Mouse (Mus musculus): ENCODE measurements around the gene Nmnat3.

The Nmnat3 gene

GRCm38 (mm10) chr9:98361047-98361446, 73.8 kb downstream of the Nmnat3 start:
- no peak for DNase-seq (ENCODE audit: low spot score in 2 of 2)

- DNase-seq (ENCODE audit: low spot score in 2 of 2): no peak
These were observed 78.8 kb downstream of the Nmnat3 start for GRCm38 (mm10) chr9:98366075-98366474.

DNA sequence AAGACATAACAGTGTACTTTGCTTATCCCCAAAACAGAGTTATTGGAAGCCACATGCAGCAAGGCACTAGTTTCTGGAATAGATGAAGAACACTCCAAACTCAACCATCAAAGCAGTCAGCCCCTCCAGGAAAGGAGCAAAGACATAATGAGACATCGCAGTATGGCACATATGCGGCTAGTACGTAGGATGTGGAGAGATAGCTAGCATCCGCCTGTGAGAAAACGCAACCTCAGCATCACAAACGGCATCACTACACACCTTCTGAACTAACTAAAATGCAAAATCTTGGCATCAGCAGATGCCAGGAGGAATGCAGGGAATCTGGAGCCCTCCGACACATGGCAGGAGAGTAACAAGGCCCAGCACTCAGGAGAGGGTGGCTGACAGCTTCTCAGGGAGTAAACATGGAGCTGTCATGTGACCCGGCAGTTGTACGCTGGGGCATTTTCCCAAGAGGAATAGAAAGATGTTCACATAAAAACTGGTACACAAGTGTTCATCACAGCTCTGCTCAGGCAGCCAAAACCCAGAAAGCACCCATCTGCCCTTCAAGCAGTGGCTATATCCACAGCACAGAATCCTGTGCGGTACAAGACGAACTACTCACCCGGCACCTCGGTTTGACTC, 80.2 kb downstream of the Nmnat3 start:
- DNase-seq (ENCODE audit: low spot score in 2 of 2): no peak

GRCm38 (mm10) chr9:98369707-98370106, 82.5 kb downstream of the Nmnat3 start:
- no peak for DNase-seq (ENCODE audit: low spot score in 2 of 2)

DNA sequence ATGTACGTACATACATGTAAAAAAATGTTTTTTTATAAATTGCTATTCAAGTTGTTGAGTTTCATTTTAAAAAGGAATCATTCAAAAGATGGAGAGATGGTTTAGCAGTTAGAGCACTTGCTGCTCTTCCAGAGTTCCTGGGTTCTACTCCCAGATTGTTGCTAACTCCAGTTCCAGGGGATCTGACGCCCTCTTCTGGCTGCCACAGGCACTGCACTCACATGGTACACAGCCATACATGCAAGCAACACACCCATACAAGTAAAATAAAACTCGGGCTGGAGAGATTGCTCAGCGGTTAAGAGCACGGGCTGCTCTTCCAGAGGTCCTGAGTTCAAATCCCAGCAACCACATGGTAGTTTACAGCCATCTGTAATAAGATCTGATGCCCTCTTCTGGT, 86.1 kb downstream of the Nmnat3 start:
- no peak for DNase-seq (ENCODE audit: low spot score in 2 of 2)

- DNase-seq (ENCODE audit: low spot score in 2 of 2): no peak
These were observed 87.7 kb downstream of the Nmnat3 start for GRCm38 (mm10) chr9:98374897-98375296.

DNA sequence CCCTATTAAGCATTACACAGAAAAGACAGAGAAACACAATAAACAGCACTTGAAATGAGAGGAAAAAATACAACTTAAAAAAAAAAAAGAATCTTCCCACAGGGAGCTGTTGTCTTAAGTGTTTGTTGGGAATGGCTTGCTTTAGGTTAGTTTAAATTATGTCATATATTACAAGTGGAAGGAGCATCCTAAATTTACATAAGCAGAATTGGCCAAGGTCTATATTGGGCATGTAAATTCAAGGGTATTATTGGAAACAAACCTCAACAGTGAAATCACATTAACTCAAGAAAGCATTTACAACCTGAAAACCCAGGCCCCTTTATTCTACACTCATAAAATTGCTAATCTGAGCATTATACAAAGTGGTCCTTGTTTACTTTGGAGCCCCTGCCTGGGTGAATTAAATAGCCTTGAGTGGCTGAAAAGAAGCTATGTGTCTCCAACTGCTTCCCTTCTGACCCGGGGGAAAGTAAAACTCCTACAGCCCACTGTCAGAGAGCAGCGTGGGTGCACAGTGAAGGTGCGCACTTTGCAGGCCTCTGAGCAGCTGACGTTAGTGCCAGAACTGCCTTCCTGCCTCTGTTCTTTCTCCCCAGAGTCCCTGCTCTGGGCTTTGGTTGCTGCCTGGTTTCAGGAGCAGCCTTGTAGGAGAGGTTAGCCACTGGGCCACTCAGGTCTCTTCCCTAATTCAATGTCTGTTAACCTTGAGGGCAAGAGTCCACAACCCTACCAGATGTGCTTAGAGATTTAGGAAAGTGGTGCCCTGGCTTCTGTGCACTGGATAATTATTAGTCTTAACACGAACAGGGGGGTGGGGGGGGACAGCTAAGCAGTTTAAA, 88.3 kb downstream of the Nmnat3 start:
- DNase-seq (ENCODE audit: low spot score in 2 of 2): no peak

- DNase-seq (ENCODE audit: low spot score in 2 of 2): no peak
These were observed 92.5 kb downstream of the Nmnat3 start for GRCm38 (mm10) chr9:98379736-98380135.

- DNase-seq (ENCODE audit: low spot score in 2 of 2): no peak
These were observed 93.4 kb downstream of the Nmnat3 start for GRCm38 (mm10) chr9:98380593-98380992.

GRCm38 (mm10) chr9:98387741-98388632, 100.8 kb downstream of the Nmnat3 start:
- DNase-seq (ENCODE audit: low spot score in 2 of 2): no peak

- no peak for DNase-seq (ENCODE audit: low spot score in 2 of 2)
These were observed 101.4 kb downstream of the Nmnat3 start for GRCm38 (mm10) chr9:98388633-98388965.

GRCm38 (mm10) chr9:98393496-98393895, 106.3 kb downstream of the Nmnat3 start:
- no peak for DNase-seq (ENCODE audit: low spot score in 2 of 2)

DNA sequence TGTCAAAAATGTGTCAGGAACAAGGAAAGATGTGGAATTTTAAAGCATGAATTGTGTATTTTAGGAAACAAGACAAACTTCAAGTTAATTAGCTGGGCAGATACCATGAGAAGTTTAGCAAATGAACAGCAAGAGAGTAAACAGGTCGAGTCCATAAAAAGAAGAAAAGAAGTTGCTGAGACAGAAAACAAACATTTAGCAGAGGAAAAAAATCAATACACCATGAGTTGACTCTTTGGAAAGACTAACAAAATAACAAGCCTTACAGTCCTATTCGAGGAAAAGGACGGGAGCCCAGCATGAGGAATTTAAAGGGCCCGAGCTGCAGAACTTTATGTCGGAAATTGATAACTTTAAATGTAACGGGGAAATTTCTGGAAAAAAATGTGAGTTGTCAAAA, 110.0 kb downstream of the Nmnat3 start:
- DNase-seq (ENCODE audit: low spot score in 2 of 2): no peak

- no peak for DNase-seq (ENCODE audit: low spot score in 2 of 2)
These were observed 110.6 kb downstream of the Nmnat3 start for GRCm38 (mm10) chr9:98397866-98398265.

DNA sequence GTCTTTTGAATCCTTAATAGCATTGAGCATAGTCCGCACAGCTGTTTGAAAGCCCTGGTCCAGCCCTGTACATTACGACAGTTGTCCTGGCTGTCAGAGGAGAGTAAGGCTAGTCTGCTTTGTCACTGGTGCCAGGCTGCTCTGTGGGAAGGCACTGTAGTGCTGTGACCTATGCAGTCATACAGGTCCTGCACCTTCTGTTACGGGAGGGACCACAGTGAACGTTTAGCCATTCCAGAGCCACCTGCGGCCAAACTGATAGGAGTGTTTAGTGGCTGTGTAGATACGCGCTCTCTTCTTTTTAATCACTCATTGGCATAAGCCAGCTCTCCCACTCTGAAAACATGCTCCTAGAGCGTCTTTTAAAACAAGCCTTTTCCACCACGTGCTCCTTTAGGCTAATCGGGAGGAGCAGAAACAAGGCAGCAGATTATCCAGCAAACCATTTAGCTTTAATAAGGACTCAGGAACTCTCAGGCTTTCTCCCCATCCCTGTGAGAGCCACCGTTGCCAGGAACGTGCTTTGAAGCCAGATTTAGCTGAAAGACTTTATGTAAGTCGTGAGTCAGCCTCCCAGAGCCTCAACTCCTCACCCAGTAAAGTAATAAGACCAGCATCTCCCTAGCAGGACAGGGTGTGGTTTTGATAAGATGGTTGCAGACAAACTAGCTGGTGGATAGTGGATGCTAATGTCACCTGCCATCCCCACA, 113.1 kb downstream of the Nmnat3 start:
- DNase-seq (ENCODE audit: low spot score in 2 of 2): no peak

GRCm38 (mm10) chr9:98401611-98402010, 114.4 kb downstream of the Nmnat3 start:
- DNase-seq (ENCODE audit: low spot score in 2 of 2): no peak

DNA sequence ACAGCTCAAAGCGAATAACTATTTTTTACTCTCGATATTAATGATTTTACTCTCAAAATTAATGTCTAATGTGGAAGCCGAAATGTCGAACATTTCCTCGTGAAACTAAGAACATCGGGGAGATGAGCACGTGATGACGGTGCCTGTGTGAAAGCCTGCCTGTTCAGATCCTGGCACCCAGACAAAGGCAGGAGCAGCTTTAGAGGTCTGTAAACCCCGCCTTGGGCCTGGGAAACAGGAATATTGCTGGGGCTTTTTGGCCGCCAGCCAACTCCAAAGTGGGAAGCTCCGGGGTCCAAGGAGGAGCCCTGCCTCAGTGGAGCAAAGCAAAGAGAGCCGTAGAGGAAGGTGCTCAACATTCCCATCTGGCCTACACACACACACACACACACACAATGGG, 120.5 kb downstream of the Nmnat3 start:
- DNase-seq (ENCODE audit: low spot score in 2 of 2): no peak

GRCm38 (mm10) chr9:98409137-98409536, 121.9 kb downstream of the Nmnat3 start:
- DNase-seq (ENCODE audit: low spot score in 2 of 2): peak; percentile 50 to 78

DNA sequence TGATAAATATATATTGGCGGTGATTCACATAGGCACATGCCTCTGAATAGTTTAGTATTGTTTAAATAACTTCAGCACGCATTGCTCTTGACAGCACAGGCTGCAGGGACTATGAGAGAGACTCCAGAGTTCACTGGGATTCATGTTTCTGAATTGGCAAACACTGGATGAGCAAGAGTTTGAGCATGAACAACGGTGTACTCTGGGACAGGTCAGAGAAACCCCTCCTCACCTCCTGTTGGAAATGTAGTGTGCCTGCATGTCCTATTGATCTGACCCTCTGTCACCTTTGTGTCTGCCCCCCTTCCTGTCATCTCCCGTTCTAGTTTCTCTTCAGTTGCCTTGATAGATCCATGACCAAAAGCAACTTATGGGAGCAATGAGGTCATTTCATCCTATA, 128.2 kb downstream of the Nmnat3 start:
- no peak for DNase-seq (ENCODE audit: low spot score in 2 of 2)

DNA sequence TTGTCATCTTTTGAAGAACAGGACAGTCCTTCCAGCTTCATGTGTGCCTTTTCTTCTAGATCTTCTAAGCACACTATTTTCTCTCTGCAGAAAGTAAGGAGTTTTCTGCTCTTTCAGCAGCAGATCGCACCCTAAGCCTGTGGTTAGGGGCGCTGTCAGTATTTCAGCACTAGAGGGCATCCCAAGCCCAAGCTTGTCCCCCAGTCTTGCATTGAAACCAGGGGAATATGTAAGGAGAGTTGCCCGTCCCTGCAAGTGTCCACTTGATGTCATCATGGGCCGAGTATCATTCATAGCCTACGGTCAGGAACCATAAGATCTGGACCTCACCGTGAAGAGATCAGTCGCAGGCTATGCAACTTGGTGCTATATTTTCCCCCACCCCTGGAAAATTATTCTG, 130.7 kb downstream of the Nmnat3 start:
- DNase-seq (ENCODE audit: low spot score in 2 of 2): no peak

- DNase-seq (ENCODE audit: low spot score in 2 of 2): no peak
These were observed 131.1 kb downstream of the Nmnat3 start for GRCm38 (mm10) chr9:98418346-98418745.

DNA sequence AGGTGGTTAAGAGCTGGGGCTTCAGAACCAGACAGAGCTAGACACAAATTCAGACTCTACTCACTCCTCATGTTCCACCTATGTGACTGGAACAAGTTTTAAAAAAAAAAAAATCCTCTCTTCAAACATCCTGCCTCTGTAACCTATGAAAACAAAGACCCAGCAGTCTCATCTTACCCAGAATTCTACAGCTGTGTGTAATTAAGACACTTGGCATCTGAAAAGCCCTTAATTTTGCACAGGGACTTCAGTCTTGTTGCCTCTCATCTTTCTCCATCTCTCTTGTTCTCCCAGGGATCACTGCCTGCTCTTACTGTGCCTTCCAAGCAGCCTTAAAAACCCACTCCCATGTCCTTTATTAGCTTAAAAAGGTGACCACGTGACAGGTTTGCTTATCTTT, 133.4 kb downstream of the Nmnat3 start:
- DNase-seq (ENCODE audit: low spot score in 2 of 2): no peak
